Mouse (Mus musculus) telencephalon, adult 2 months (tissue): Measurements from ENCODE around the gene Dclre1c.

Experiments used
- DNase-seq: peaks from one replicate; pipeline ENCODE4 v3.0.0-alpha.2; 2011; ENCODE audit warnings: low read depth, low spot score

The Dclre1c gene

DNA sequence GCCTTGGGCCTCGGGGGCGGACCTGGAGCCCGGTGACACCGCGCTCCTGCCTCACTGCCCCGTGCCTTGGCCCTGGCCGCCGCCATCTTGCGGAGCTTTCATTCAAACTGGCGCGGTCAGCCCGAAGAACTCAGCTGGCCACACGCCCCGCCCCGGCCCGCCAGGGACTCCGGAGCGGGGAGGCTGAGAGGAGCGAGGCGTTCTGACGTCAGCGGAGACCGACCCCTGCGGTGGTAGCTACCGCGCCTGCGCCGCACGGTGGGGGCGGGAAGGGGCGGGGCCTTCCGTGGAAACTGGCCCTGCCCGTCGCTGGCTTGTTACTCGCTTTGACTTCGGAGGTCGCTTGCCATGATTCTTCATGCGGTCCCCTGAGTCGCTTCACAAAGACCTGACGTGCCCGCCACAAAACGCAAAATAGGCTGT, 50.9 kb downstream of the Dclre1c start, which contains the start of gene Suv39h2:
TSS of gene Suv39h2 (minus strand) at position 171 of the 423 bp plus-strand sequence.
- DNase-seq = peak; percentile 80

DNA sequence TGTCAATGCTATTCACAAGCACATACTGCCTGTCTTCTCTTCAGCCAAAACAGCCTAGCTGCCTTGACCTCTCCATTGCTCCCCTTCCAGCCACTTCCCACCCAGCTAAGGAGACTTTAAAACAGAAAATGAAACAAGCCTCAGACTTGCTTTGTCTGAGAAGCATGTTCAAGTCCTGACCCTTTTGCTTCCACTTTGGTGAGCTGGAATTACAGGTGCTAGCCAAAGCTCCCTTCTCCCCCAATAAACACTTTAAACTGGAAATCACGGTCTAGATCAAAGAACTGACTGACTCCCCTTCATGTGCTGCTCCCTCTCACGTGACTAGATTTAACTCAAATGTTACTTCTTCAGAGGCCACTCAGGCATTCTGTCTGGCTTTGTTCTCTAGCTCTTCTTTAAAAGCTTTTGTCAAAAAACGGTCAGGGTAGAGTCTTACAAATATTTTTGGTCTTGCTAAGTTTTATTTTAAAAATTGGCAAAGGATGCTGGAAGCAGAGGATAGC, 51.9 kb downstream of the Dclre1c start:
- no peak for DNase-seq

DNA sequence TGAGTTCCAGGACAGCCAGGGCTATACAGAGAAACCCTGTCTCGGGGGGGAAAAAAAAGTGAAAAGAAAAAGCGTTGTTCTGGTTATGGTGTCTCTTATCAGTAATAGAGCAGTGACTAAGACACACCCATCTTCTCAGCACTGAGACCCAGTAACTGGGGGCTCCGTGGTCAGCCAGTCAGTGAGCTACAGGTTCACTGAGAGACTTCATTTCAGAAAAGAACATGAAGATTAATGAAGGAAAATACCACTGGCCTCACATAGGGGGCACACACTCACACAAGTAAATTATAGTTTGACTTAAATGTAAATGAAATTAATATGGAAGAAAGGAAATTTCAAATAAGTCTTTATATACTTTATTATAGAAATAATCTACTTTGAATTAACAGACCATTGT, 56.3 kb downstream of the Dclre1c start:
- DNase-seq = no peak

DNA sequence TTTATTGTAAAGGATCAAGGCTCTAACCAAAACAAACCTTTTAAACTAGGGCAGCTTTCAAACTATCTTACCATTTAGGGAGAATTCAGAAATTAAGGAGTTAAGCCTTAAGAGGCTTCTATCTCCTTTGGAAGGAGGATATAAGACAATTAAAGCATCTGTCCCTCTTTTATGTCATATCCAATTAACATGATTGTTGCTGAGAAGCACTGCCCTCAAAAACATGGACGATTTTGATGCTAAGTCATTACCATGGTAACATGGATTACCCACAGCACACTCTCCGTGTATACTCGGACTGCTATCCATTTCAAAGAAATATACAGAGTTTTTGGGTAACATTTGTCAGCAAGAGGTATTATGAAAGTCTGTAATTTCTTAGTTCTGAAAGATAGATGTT, 65.9 kb downstream of the Dclre1c start:
- DNase-seq = no peak

DNA sequence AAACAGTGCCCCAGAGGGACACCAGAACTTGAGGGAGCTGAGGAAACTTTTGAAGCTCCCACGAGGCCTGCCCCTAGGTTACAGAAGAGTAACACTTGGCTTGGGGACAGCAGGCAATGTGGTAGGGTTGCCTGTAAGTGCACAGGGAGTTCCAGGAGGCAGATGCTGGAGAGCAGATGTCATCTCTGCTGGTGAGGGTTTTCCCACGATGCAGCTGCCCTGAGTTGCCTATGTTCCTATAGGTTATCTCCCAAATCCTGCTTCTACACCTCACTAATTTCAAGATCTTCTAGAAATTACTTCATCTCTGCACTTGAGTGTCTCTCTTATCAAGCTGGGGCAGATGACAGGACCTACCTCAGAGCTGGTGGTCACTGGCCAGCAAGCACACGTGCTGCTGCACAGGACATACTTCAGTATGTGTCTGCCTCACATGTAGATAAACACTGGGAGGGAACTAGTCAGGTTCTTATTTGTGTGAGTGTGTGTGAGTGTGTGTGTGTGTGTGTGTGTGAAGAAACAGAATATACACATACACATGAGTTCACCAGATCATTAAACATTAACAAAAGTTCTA, 70.0 kb downstream of the Dclre1c start:
- no peak for DNase-seq

DNA sequence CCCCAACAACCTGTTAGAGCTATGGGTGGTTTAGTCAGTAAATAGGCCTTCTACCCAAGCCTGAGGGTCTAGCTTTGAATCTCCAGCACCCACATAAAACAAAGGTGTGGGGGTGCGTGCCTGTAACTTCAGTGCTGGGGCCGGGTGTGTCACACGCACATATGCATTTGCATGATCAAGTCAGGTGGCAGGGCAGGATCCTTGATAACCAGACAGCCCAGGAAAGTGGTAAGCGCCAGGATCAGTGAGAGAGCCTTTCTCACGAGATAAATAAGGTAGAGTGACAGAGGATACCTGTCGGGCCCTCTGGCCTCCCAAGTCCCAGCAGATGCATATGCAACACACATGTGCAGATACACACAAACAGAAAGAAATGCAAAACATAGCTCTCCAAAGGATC, 75.6 kb downstream of the Dclre1c start:
- no peak for DNase-seq

DNA sequence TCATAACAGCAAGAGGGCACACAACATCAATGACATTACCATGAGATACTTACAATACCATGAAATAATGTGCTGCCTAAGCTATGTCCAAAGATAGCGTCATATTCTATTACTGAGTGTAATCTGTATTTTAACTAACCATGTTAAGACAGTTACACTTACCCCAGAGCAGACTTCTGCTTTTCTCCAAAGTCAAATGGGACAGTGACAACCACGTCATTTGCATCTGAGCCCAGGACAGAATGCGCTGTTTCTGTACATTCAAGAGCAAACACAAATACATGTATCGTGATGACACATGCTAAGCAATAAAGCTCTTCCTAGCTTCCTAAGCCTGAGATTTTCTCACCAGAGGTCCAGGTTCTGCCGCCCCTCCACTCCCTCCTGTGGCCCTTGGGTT, 77.0 kb downstream of the Dclre1c start:
- no peak for DNase-seq

DNA sequence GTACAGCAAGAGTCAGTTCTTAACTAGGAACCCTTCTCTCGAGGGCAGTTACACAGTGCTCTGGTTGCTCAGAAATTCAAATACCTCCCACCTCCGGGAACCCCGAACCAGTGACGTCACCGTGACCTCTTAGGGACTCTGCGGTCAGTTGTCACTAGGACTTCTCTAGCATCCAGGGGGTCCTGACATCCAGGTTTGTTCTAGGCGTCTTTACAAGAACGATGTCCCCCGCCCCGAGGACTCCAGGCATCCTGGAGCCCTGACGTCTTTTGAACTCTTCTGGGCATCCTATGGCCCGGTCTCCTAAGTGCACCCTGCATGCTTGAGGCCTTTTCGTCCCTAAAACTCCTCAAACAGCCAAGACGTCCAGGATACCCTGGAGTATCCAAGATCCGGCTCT, 88.1 kb downstream of the Dclre1c start:
- no peak for DNase-seq

DNA sequence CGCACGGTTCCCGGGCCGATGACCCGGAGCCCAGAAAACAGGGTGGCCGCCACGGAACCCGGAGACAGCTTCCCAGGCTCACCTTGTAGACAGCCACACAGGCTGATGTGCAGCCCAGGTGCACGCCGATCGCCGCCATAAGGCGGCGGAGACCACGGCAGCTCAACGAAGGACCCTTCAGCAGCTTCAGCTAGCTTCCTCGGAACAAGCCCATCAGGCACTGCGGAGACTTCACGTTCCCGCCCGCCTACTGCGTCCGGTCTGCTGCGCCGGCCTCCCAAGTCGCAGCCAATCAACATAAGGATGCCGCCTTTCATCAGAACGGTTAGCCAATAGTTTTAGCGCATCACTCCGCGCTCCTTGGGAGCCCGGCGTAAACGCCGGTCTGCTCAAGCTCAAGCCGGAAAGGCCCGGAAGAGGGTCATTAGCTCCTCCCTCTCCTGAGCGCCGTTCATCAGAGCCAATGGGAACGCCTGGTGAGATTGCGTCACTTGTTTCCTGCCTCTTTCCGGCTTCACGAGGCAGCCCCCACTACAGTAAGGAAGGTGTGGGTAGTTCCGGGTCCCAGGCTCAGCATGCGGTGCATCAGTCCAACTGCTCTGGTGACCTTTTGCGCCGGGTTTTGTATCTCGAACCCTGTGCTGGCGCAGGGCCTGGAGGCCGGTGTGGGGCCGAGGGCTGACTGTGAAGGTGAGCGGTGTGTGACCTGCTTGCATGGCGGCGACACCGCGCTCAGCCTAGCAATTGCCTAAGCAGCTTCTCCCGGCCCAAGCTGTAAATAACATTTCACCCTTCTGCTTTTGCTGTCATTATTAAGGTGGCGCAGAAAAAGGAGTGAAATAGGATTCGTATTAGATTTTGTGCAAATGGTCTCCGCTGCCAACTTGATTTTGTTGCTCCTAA, 88.9 kb downstream of the Dclre1c start, which contains the start of the genes Gm45902, Hspa14 and Cdnf:
TSS of gene Gm45902 (minus strand) at position 239 of the 903 bp plus-strand sequence.
TSS of gene Hspa14 (minus strand) at position 263 of the 903 bp plus-strand sequence.
TSS of gene Cdnf (plus strand) at position 479 of the 903 bp plus-strand sequence.
- peak; percentile 99 for DNase-seq
